Mouse (Mus musculus): ENCODE data around the gene Bcl2a1b.

The Bcl2a1b gene

DNA sequence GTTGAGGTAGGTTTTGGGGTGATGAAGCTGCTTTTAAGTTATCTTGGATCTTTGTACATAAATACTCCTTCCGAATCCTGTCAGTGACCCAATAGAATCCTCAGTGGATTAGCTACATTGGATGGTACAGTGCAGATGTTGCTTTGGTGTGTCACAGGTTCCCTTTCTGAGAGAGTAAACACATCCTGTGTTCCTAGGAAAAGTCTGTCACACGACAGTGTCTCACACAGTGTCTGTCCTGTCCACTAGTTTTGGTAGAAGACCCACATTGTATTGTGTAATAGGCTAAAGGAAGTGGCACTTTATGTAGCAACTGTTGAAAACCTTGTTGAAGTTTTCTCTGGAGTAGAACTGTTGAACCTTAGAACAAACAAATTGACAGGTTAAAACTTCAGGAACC, 54.4 kb downstream of the Bcl2a1b start:
- no peak for DNase-seq (ENCODE audit: low spot score)

DNA sequence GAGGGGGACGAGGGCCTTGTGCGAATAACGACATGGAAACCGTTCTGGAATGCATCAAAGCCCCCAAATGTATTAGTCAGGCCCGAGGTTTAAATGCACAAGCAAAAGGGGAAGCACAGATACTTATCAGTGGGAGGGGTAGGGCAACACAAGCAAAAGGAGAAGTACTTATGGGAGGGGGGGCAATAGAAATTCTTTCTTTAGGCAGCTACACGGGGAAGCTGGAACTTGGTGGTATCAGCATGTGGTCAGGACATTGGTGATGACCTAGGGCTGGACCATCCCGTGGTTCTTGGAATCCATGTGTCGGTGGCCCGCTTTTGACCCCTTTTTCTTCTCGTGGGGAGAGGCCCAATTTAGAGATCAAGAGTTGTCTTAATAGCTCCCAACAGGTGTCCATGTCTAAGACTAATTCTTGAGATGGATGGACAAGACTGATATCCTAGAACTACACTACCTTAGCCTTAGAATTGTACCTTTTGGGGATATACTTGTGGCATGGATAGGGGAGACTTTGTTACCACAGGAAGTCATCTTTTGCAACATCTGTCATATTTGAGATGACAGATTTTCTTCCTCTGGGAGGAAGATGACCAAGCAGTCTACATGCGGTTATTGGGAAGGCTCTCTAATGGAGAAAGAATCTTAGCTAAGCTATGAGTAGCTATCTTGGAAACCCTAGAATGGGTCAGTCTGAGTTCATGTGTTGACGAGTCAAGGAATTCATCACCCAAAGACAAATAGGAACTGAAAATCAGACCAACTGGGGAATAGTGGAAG, 57.7 kb downstream of the Bcl2a1b start:
- DNase-seq (ENCODE audit: low spot score) = no peak

All from retina, embryonic 14.5 days (tissue).